Mouse (Mus musculus) E14TG2a.4 (cell line): ENCODE measurements around the gene Sbds.

Source experiments
- CTCF ChIP-seq: conservative IDR thresholded peaks from 2 replicates; pipeline ENCODE4 v1.5.1; 2014; ENCODE audit warnings: low read length
- NANOG ChIP-seq: IDR thresholded peaks from 2 replicates; pipeline ENCODE4 v1.6.1; 2014; ENCODE audit warnings: borderline replicate concordance, low read length, mixed read lengths
- POU5F1 ChIP-seq: IDR thresholded peaks from 2 replicates; pipeline ENCODE4 v1.6.1; 2014; ENCODE audit warnings: low read length, borderline replicate concordance

GRCm38 (mm10) chr5:130299526-130299925 lies 44.2 kb upstream of the Sbds start:
- TF ChIP-seq CTCF (no peak), NANOG (no peak), POU5F1 (no peak)
